In genomic region chr16:3871815-3872214, GRCm38 (mm10) we compare ENCODE assay signal across 8 mouse cellular contexts. TPM values are rescaled to one million over a fixed set of nuclear protein-coding genes. Genes with fewer than 3 reads are reported as not detected.
DNase-seq lines count a peak whose midpoint lies in the region; ATAC-seq and TF ChIP-seq lines count a peak whose summit lies in the region.

No protein-coding gene starts in this region.

- 0 out of 2 replicates have a peak, but pooled peaks cover 4% of the 10 kb centered on the region for H3K36me3 ChIP-seq in lung, postnatal 0 days (ENCODE audit: insufficient read depth, low read length)
- no peaks in the 10 kb centered on the region for H3K36me3 ChIP-seq in liver, embryonic 11.5 days (ENCODE audit: control insufficient read depth, insufficient read depth, low read length)
- peaks cover 11% of the 10 kb centered on the region for H3K36me3 ChIP-seq in small intestine, adult 2 months (ENCODE audit: control insufficient read depth, insufficient read depth, low read length)

- peak; percentile 20; the same call in 1 of the 2 replicates for TF ChIP-seq POLR2A in small intestine, adult 2 months (IDR thresholded peaks at IDR 0.05; ENCODE audit: low read depth, low read length)

- 1% methylated on average over 16 of the region's 16 CpGs for WGBS in lung, postnatal 0 days
- WGBS in liver, embryonic 11.5 days, result 2% methylated on average over 16 of the region's 16 CpGs
- WGBS in small intestine, adult 2 months, result 1% methylated on average over 16 of the region's 16 CpGs

- peaks cover 10% of the 10 kb centered on the region; the same call in 1 of the 2 replicates for H3K4me1 ChIP-seq in lung, postnatal 0 days (ENCODE audit: insufficient read depth, low read depth, low read length)
- peaks cover 11% of the 10 kb centered on the region for H3K4me1 ChIP-seq in liver, embryonic 11.5 days (replicated peaks; ENCODE audit: control insufficient read depth, insufficient read depth, low read length)
- no peaks in the 10 kb centered on the region for H3K4me1 ChIP-seq in small intestine, adult 2 months (ENCODE audit: control insufficient read depth, insufficient read depth, insufficient read length, low read length)

- no peak for DNase-seq in lung, postnatal 0 days (ENCODE audit: low spot score)
- no peak for DNase-seq in lung, postnatal 4 days
- DNase-seq in liver, embryonic 11.5 days (ENCODE audit: low spot score), result no peak
- no peak for DNase-seq in adrenal gland, adult 8-10 months
- no peak for DNase-seq in right cerebral cortex, postnatal 14 days
- DNase-seq in layer of hippocampus, postnatal 25 days (ENCODE audit: extremely low spot score in 1 of 2, low spot score in 1 of 2), result no peak

- H3K27me3 ChIP-seq in lung, postnatal 0 days (replicated peaks; ENCODE audit: insufficient read depth, low read length), result no peaks in the 10 kb centered on the region
- H3K27me3 ChIP-seq in liver, embryonic 11.5 days (replicated peaks; ENCODE audit: control insufficient read depth, insufficient read depth, low read length), result no peaks in the 10 kb centered on the region
- H3K27me3 ChIP-seq in small intestine, adult 2 months (ENCODE audit: control insufficient read depth, insufficient read depth, low read length), result no peaks in the 10 kb centered on the region

- no peak for TF ChIP-seq CTCF in lung, postnatal 0 days (IDR thresholded peaks at IDR 0.05)
- TF ChIP-seq CTCF in small intestine, adult 2 months (IDR thresholded peaks at IDR 0.05; ENCODE audit: extremely low read depth, insufficient read length, insufficient replicate concordance, low read depth, low read length), result no peak

- ATAC-seq in lung, postnatal 0 days, result peak; percentile 4
- peak; percentile 65 for ATAC-seq in erythroid progenitor cell, adult 5-6 weeks (replicated peaks; ENCODE audit: low FRiP score, poor library complexity, severe bottlenecking)
- ATAC-seq in liver, embryonic 11.5 days (replicated peaks; ENCODE audit: low FRiP score), result peak; percentile 11; the same call in 1 of the 2 replicates

- H3K9ac ChIP-seq in lung, postnatal 0 days (replicated peaks; ENCODE audit: low read depth), result peak overlapping the region; percentile 60
- peak overlapping the region; percentile 65 for H3K9ac ChIP-seq in liver, embryonic 11.5 days (ENCODE audit: low read depth, low read length)

- peak overlapping the region; percentile 63 for H3K4me3 ChIP-seq in lung, postnatal 0 days (ENCODE audit: low read depth, low read length)
- peak overlapping the region; percentile 68 for H3K4me3 ChIP-seq in liver, embryonic 11.5 days (ENCODE audit: low read depth, low read length)
- H3K4me3 ChIP-seq in small intestine, adult 2 months (ENCODE audit: low read depth, low read length), result peak overlapping the region; percentile 80

- no peaks in the 10 kb centered on the region for H3K9me3 ChIP-seq in lung, postnatal 0 days (ENCODE audit: low read length)
- no peaks in the 10 kb centered on the region for H3K9me3 ChIP-seq in liver, embryonic 11.5 days (ENCODE audit: control insufficient read depth, low read length)

- H3K4me2 ChIP-seq in lung, postnatal 0 days (replicated peaks; ENCODE audit: low read depth, low read length), result peak overlapping the region; percentile 86
- H3K4me2 ChIP-seq in liver, embryonic 11.5 days, result peak overlapping the region; percentile 92

- no peak for TF ChIP-seq EP300 in lung, postnatal 0 days (IDR thresholded peaks at IDR 0.05)

- peak overlapping the region; percentile 66 for H3K27ac ChIP-seq in lung, postnatal 0 days (ENCODE audit: low read length)
- H3K27ac ChIP-seq in liver, embryonic 11.5 days (ENCODE audit: low read depth, low read length), result no peak overlapping the region
- H3K27ac ChIP-seq in small intestine, adult 2 months (ENCODE audit: insufficient read depth, low read depth, low read length), result peak overlapping the region; percentile 60

RNA-seq across cellular contexts. Expression of gene Naa60, which starts 0.4 kb away (rescaled TPM):
- 42.2 and 42.6 TPM in 2 replicates for polyA plus RNA-seq in lung, postnatal 0 days (2015; fragmentation: Nextera tagmentation; extraction: Ambion mirVana)
- total RNA-seq in erythroid progenitor cell, adult 5-6 weeks (2015; ENCODE audit: low replicate concordance), result 30.6 and 47.4 TPM in 2 replicates
- 17.6 and 25.1 TPM in 2 replicates for total RNA-seq in erythroid progenitor cell, adult 5-6 weeks (2017; ENCODE audit: low replicate concordance)
- 44.3 and 51.2 TPM in 2 replicates for polyA plus RNA-seq in liver, embryonic 11.5 days (2014; fragmentation: Nextera tagmentation; extraction: Ambion mirVana)
- 45.0 and 67.6 TPM in 2 replicates for polyA plus RNA-seq in small intestine, adult 2 months (2012; rRNA removed)
- total RNA-seq in adrenal gland, adult 8-10 months (2022), result 100 to 1,000 TPM in 3 of 4 experiments, 10 to 100 TPM in 1; 96.5 to 162 (median 105) TPM
- total RNA-seq in layer of hippocampus, postnatal 25 days (2021), result 100 to 1,000 TPM; 104 to 107 TPM

RNA-seq across cellular contexts. Expression of gene Zfp597, which starts 12.5 kb away (rescaled TPM):
- 4.6 and 5.0 TPM in 2 replicates for polyA plus RNA-seq in lung, postnatal 0 days (2015; fragmentation: Nextera tagmentation; extraction: Ambion mirVana)
- 4.6 and 9.4 TPM in 2 replicates for total RNA-seq in erythroid progenitor cell, adult 5-6 weeks (2015; ENCODE audit: low replicate concordance)
- 7.9 and 10.8 TPM in 2 replicates for total RNA-seq in erythroid progenitor cell, adult 5-6 weeks (2017; ENCODE audit: low replicate concordance)
- polyA plus RNA-seq in liver, embryonic 11.5 days (2014; fragmentation: Nextera tagmentation; extraction: Ambion mirVana), result 4.2 and 5.9 TPM in 2 replicates
- polyA plus RNA-seq in small intestine, adult 2 months (2012; rRNA removed), result 0.66 and 0.87 TPM in 2 replicates
- 10 to 100 TPM; 18.9 to 25.4 (median 21.3) TPM for total RNA-seq in adrenal gland, adult 8-10 months (2022)
- 10 to 100 TPM; 21.8 to 23.2 TPM for total RNA-seq in layer of hippocampus, postnatal 25 days (2021)

RNA-seq across cellular contexts. Expression of gene Gm20695, which starts 12.6 kb away (rescaled TPM):
- 3.7 and 5.2 TPM in 2 replicates for polyA plus RNA-seq in lung, postnatal 0 days (2015; fragmentation: Nextera tagmentation; extraction: Ambion mirVana)
- total RNA-seq in erythroid progenitor cell, adult 5-6 weeks (2015; ENCODE audit: low replicate concordance), result 4.3 TPM in 1 of 2 replicates, not detected in the other
- not detected in 2 replicates for total RNA-seq in erythroid progenitor cell, adult 5-6 weeks (2017; ENCODE audit: low replicate concordance)
- polyA plus RNA-seq in liver, embryonic 11.5 days (2014; fragmentation: Nextera tagmentation; extraction: Ambion mirVana), result 0.88 and 3.2 TPM in 2 replicates
- not detected in 2 replicates for polyA plus RNA-seq in small intestine, adult 2 months (2012; rRNA removed)
- 1 to 10 TPM; 1.6 to 2.2 (median 2.1) TPM for total RNA-seq in adrenal gland, adult 8-10 months (2022)
- total RNA-seq in layer of hippocampus, postnatal 25 days (2021), result 1 to 10 TPM in 1 of 2 experiments, under 1 TPM in 1; 0.44 to 1.8 TPM

RNA-seq across cellular contexts. Expression of gene Zfp174, which starts 24.7 kb away (rescaled TPM):
- polyA plus RNA-seq in lung, postnatal 0 days (2015; fragmentation: Nextera tagmentation; extraction: Ambion mirVana), result 0.69 and 0.72 TPM in 2 replicates
- 0.72 TPM in 1 of 2 replicates, not detected in the other for total RNA-seq in erythroid progenitor cell, adult 5-6 weeks (2015; ENCODE audit: low replicate concordance)
- 0.38 TPM in 1 of 2 replicates, not detected in the other for total RNA-seq in erythroid progenitor cell, adult 5-6 weeks (2017; ENCODE audit: low replicate concordance)
- polyA plus RNA-seq in liver, embryonic 11.5 days (2014; fragmentation: Nextera tagmentation; extraction: Ambion mirVana), result 0.47 and 0.62 TPM in 2 replicates
- polyA plus RNA-seq in small intestine, adult 2 months (2012; rRNA removed), result 0.18 and 0.37 TPM in 2 replicates
- total RNA-seq in adrenal gland, adult 8-10 months (2022), result 10 to 100 TPM in 2 of 4 experiments, 1 to 10 TPM in 2; 6.2 to 22.0 (median 13.8) TPM
- total RNA-seq in layer of hippocampus, postnatal 25 days (2021), result 1 to 10 TPM; 3.9 to 4.9 TPM

RNA-seq across cellular contexts. Expression of gene 1700037C18Rik, which starts 36.7 kb away (rescaled TPM):
- polyA plus RNA-seq in lung, postnatal 0 days (2015; fragmentation: Nextera tagmentation; extraction: Ambion mirVana), result 10.8 and 11.6 TPM in 2 replicates
- total RNA-seq in erythroid progenitor cell, adult 5-6 weeks (2015; ENCODE audit: low replicate concordance), result not detected in 2 replicates
- 0.64 TPM in 1 of 2 replicates, not detected in the other for total RNA-seq in erythroid progenitor cell, adult 5-6 weeks (2017; ENCODE audit: low replicate concordance)
- polyA plus RNA-seq in liver, embryonic 11.5 days (2014; fragmentation: Nextera tagmentation; extraction: Ambion mirVana), result 4.8 and 5.5 TPM in 2 replicates
- polyA plus RNA-seq in small intestine, adult 2 months (2012; rRNA removed), result 6.9 and 9.1 TPM in 2 replicates
- 1 to 10 TPM; 3.6 to 9.3 (median 5.5) TPM for total RNA-seq in adrenal gland, adult 8-10 months (2022)
- total RNA-seq in layer of hippocampus, postnatal 25 days (2021), result 1 to 10 TPM; 4.4 to 4.8 TPM

Comparison
In these comparisons a context has a peak if more than half of its experiments do, and no peak if none do; other contexts are left out.
1. ATAC-seq: peak in every context shown above with its lines; median percentile 65 in erythroid progenitor cell, adult 5-6 weeks; 11 in liver, embryonic 11.5 days; 4 in lung, postnatal 0 days.